Mouse (Mus musculus): ENCODE data around the gene Wwc2. TPM values are rescaled to one million over a fixed set of nuclear protein-coding genes. Genes with fewer than 3 reads are reported as not detected.
"Not testable (repeated sequence)": the region's sequence is repeated elsewhere in the genome, so short reads cannot be mapped to it uniquely, and the experiment has no call there.

Wwc2 gene
- polyA plus RNA-seq, 1 experiment from 2014 or later, result 10.0 TPM

DNA sequence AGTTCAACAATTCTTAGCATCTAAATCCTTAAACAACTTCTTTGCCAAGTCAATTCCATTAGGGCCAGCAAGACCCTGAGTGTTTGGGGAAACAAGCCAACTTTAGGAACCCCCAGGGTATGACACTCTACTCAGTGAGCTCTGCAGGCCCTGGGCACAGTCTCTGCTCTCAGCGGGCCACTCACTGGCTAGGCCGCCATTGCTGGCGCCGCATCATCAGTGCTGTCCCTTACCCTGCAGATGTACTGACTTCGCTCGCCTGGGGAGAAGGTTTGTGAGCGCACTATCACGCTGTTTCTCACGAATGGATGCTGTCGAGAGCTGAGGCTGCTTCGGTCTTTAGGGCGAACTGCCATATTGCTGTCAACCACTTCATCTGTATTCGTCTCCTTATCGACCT lies 143.6 kb downstream of the Wwc2 start:
- Histone ChIP-seq H3K4me3 (no peak overlapping the region), H3K4me1 (replicated peaks) (0 out of 2 replicates have a peak, but pooled peaks cover 5% of the 10 kb centered on the region), H3K27me3 (ENCODE audit: insufficient read depth, poor library complexity, severe bottlenecking) (no peaks in the 10 kb centered on the region), H3K36me3 (peaks cover 77% of the 10 kb centered on the region), H3K9me3 (no peaks in the 10 kb centered on the region), H3K27ac (no peak overlapping the region)
- no peak for DNase-seq (ENCODE audit: low spot score)
- WGBS, result 94% methylated on average over 14 of the region's 14 CpGs

- 77% methylated on average over 13 of the region's 13 CpGs for whole genome bisulfite sequencing
- H3K27me3 ChIP-seq (ENCODE audit: insufficient read depth, poor library complexity, severe bottlenecking), result no peaks in the 10 kb centered on the region
- no peaks in the 10 kb centered on the region for H3K9me3 ChIP-seq
- DNase-seq (ENCODE audit: low spot score), result no peak
- no peaks in the 10 kb centered on the region for H3K4me1 ChIP-seq (replicated peaks)
- no peak overlapping the region for H3K27ac ChIP-seq
- H3K36me3 ChIP-seq, result peaks cover 88% of the 10 kb centered on the region
- H3K4me3 ChIP-seq, result no peak overlapping the region
Observed at GRCm38 (mm10) chr8:47845956-47846355, 144.8 kb downstream of the Wwc2 start.

DNA sequence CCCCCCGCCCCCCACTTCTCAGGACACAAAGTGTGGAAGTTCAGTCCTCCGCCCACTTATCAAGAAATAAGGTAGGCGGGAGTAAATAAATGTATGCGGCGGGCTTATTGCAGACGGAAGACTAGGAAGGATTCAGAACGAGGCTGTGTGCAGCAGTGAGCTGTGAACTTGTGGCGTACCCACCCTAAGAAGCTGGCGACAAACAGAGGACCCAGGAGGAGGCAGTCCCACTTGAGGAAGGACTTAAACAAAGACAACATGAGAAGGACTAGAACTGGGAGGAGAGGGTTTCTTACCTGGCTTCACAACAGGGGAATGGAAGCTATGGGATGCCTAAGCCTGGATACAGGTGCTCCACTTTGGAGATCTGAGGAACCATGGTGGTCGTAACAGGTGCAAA lies 147.1 kb downstream of the Wwc2 start:
- H3K27me3 ChIP-seq (ENCODE audit: insufficient read depth, poor library complexity, severe bottlenecking), result no peaks in the 10 kb centered on the region
- no peak overlapping the region for H3K4me3 ChIP-seq
- H3K4me1 ChIP-seq (replicated peaks), result no peaks in the 10 kb centered on the region
- 0 out of 2 replicates have a peak, but pooled peaks cover 4% of the 10 kb centered on the region for H3K9me3 ChIP-seq
- no peak for DNase-seq (ENCODE audit: low spot score)
- 93% methylated on average over 10 of the region's 10 CpGs for WGBS
- H3K27ac ChIP-seq, result no peak overlapping the region
- H3K36me3 ChIP-seq, result peaks cover 90% of the 10 kb centered on the region

- H3K36me3 ChIP-seq, result peaks cover 87% of the 10 kb centered on the region
- H3K4me3 ChIP-seq, result no peak overlapping the region
- H3K4me1 ChIP-seq (replicated peaks), result no peaks in the 10 kb centered on the region
- 0 out of 2 replicates have a peak overlapping the region, but pooled peaks have one; percentile 9 for H3K27ac ChIP-seq
- WGBS, result 82% methylated on average over 7 of the region's 7 CpGs
- H3K9me3 ChIP-seq, result 0 out of 2 replicates have a peak, but pooled peaks cover 4% of the 10 kb centered on the region
- DNase-seq (ENCODE audit: low spot score), result no peak
- no peaks in the 10 kb centered on the region for H3K27me3 ChIP-seq (ENCODE audit: insufficient read depth, poor library complexity, severe bottlenecking)
Observed at GRCm38 (mm10) chr8:47843063-47843462, 147.7 kb downstream of the Wwc2 start.

DNA sequence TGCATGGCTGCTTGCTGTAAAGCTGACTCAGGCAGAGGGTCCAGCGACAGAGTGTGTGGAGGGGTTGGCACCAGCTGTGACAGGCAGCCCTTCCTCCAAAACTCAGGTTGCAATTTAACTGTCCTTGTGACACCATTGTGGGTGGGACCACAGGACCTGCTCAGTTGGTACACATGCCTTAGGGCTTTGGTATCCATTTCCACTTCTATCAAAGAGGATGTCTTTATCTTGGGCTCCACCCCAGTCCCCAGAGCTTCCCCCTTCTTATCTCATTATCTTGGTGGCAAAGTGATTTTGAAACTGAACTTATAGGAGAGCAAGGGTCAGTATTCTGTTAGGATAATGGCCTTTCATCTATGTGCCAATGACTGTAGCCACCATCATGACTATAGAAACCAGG lies 156.8 kb downstream of the Wwc2 start:
- H3K4me3 ChIP-seq, result no peak overlapping the region
- H3K36me3 ChIP-seq, result peaks cover 44% of the 10 kb centered on the region
- H3K4me1 ChIP-seq (replicated peaks), result 0 out of 2 replicates have a peak, but pooled peaks cover 5% of the 10 kb centered on the region
- WGBS, result 83% methylated on average over 1 of the region's 1 CpGs
- no peak overlapping the region for H3K27ac ChIP-seq
- no peak for DNase-seq (ENCODE audit: low spot score)
- no peaks in the 10 kb centered on the region for H3K9me3 ChIP-seq
- no peaks in the 10 kb centered on the region for H3K27me3 ChIP-seq (ENCODE audit: insufficient read depth, poor library complexity, severe bottlenecking)

DNA sequence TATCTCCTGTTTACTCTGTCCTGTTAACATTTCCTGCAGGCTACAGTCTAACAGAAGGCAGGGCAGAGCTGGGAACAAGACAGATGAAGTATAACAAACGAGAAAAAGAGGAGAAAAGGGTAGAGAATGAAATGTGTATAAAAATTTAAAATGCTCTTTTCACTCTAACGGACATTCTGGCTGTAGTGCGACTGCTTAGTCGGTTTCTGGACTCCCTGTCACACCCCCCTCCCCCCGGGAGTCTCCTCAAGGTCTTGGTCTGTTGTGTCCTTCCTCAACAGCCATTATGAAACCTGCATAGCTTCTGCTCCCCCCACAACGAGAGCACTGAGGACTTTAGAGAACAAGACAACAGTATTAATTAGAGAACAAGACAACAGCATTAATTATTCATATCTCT lies 158.1 kb downstream of the Wwc2 start:
- WGBS, result 89% methylated on average over 6 of the region's 6 CpGs
- H3K36me3 ChIP-seq, result peaks cover 45% of the 10 kb centered on the region

GRCm38 (mm10) chr8:47826911-47827310 lies 163.8 kb downstream of the Wwc2 start:
- Histone ChIP-seq H3K4me3 (no peak overlapping the region), H3K9me3 (no peaks in the 10 kb centered on the region), H3K27me3 (ENCODE audit: insufficient read depth, poor library complexity, severe bottlenecking) (no peaks in the 10 kb centered on the region), H3K27ac (no peak overlapping the region), H3K4me1 (replicated peaks) (peaks cover 17% of the 10 kb centered on the region), H3K36me3 (peaks cover 34% of the 10 kb centered on the region)
- 87% methylated on average over 9 of the region's 9 CpGs for WGBS
- no peak for DNase-seq (ENCODE audit: low spot score)

More for the DNA sequence above, 158.1 kb downstream of the Wwc2 start:
- no peak overlapping the region for H3K4me3 ChIP-seq
- DNase-seq (ENCODE audit: low spot score), result no peak
- no peak overlapping the region for H3K27ac ChIP-seq
- no peaks in the 10 kb centered on the region for H3K9me3 ChIP-seq
- peaks cover 9% of the 10 kb centered on the region; the same call in 1 of the 2 replicates for H3K4me1 ChIP-seq (replicated peaks)
- H3K27me3 ChIP-seq (ENCODE audit: insufficient read depth, poor library complexity, severe bottlenecking), result no peaks in the 10 kb centered on the region

GRCm38 (mm10) chr8:47825596-47825995 lies 165.1 kb downstream of the Wwc2 start:
- peak overlapping the region; percentile 16; the same call in 1 of the 2 replicates for H3K27ac ChIP-seq
- peaks cover 24% of the 10 kb centered on the region for H3K36me3 ChIP-seq
- H3K4me3 ChIP-seq, result no peak overlapping the region
- no peak for DNase-seq (ENCODE audit: low spot score)
- WGBS, result 53% methylated on average over 5 of the region's 5 CpGs
- no peaks in the 10 kb centered on the region for H3K27me3 ChIP-seq (ENCODE audit: insufficient read depth, poor library complexity, severe bottlenecking)
- H3K4me1 ChIP-seq (replicated peaks), result peaks cover 21% of the 10 kb centered on the region
- no peaks in the 10 kb centered on the region for H3K9me3 ChIP-seq

GRCm38 (mm10) chr8:47824182-47824581 lies 166.5 kb downstream of the Wwc2 start, which contains the start of gene Cldn22:
Cldn22 (plus strand) TSS chr8:47824482.
- WGBS, result 74% methylated on average over 13 of the region's 13 CpGs
- DNase-seq (ENCODE audit: low spot score), result no peak
- Histone ChIP-seq H3K27ac (0 out of 2 replicates have a peak within 1 kb of the TSS, but pooled peaks have one; percentile 16), H3K4me1 (replicated peaks) (peaks cover 21% of the 10 kb centered on the region), H3K9me3 (no peaks in the 10 kb centered on the region), H3K36me3 (peaks cover 10% of the 10 kb centered on the region), H3K4me3 (no peak within 1 kb of the TSS), H3K27me3 (ENCODE audit: insufficient read depth, poor library complexity, severe bottlenecking) (no peaks in the 10 kb centered on the region)

- H3K4me3 ChIP-seq, result no peak overlapping the region
- no peak overlapping the region for H3K27ac ChIP-seq
- no peaks in the 10 kb centered on the region for H3K27me3 ChIP-seq (ENCODE audit: insufficient read depth, poor library complexity, severe bottlenecking)
- DNase-seq (ENCODE audit: low spot score), result no peak
- no peaks in the 10 kb centered on the region for H3K9me3 ChIP-seq
- WGBS, result 77% methylated on average over 10 of the region's 10 CpGs
- H3K4me1 ChIP-seq (replicated peaks), result peaks cover 21% of the 10 kb centered on the region
- H3K36me3 ChIP-seq, result peaks cover 6% of the 10 kb centered on the region
Observed at GRCm38 (mm10) chr8:47823777-47824176, 166.9 kb downstream of the Wwc2 start.

DNA sequence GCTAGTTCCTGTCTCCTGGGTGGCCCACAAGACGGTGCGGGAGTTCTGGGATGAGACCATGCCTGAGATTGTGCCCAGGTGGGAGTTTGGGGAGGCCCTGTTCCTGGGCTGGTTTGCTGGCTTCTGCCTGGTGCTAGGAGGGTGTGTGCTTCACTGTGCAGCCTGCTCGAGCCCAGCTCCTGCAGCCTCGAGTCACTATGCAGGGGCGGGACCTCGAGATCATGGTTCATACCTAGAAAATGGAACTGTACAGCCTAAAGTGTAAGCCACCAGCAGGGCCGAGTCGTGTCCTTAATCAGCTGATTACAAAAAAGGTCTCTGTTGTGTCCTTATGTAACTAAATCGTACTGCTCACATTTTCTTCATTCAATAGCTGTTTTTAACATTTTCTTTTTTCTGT lies 168.2 kb downstream of the Wwc2 start:
- WGBS, result 83% methylated on average over 7 of the region's 9 CpGs
- H3K4me1 ChIP-seq (replicated peaks), result peaks cover 16% of the 10 kb centered on the region
- H3K4me3 ChIP-seq; H3K36me3 ChIP-seq; H3K9me3 ChIP-seq; DNase-seq (ENCODE audit: low spot score); H3K27me3 ChIP-seq (ENCODE audit: insufficient read depth, poor library complexity, severe bottlenecking); H3K27ac ChIP-seq: not testable (repeated sequence)

DNA sequence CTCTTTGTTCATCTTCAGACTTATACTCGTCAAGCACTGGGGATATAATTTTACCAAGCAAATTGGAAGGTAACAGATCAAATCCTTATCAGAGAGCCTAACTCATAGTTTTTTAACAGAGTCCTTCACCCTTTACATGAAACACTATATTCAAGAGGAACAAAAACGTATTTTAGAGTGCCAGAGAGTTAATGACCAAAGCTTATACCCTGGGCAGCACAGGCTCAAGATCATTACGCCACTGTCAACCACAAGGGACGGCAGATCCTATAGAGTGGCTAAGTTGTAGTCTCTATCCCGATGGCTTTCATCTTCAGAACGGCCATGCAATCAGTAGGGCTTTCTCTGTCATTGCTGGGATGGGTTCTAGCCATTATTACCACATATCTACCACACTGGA lies 168.9 kb downstream of the Wwc2 start, which contains the start of gene Cldn24:
Cldn24 (plus strand) TSS at position 301 of the 400 bp plus-strand sequence.
- Histone ChIP-seq H3K27ac (peak within 1 kb of the TSS; percentile 24), H3K9me3 (no peaks in the 10 kb centered on the region), H3K36me3 (no peaks in the 10 kb centered on the region), H3K27me3 (ENCODE audit: insufficient read depth, poor library complexity, severe bottlenecking) (no peaks in the 10 kb centered on the region), H3K4me3 (no peak within 1 kb of the TSS), H3K4me1 (replicated peaks) (peaks cover 16% of the 10 kb centered on the region)
- WGBS, result 84% methylated on average over 6 of the region's 6 CpGs
- DNase-seq (ENCODE audit: low spot score), result no peak

DNA sequence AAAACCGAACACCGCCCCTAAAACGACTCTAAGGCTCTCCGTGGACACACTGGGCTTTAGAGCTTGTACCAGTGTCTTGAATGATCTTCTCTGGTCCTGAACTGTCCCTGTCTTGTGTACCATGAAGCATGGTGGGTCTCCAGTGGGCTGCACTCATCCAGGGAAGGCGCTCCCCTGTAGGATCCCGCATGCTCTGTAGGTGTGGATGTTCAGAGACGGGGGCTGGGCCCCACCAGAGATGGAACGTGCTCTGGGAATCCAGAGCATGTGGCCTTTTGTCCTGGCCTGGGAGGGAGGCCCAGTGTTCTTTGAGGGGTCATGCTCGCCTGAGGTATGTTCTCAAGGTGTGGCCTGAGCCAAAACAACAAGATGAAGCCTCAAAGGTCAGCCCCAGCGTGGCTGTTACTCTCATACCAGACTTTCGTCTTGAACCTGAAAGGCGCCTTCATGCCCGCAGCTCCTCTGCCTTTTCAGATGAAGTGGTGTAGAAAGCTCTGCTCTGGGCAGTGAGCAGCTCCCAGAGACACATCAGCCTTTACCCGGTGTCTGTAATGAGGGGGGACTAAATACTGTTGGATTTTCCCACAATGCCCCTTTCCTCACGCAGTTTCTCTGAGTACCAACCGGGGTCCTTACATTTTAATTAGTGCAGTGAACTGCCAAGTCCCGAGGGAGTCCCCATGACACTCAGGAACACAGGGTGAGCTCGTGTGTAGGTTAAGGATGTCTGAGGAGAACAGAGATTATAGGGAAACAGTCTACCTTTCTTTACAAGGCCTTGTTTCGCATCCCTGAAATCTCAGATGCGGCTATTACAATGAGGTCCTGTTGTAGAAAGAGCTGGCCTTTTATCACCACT lies 169.6 kb downstream of the Wwc2 start:
- peak overlapping the region; percentile 24 for H3K27ac ChIP-seq
- H3K4me1 ChIP-seq (replicated peaks), result peaks cover 16% of the 10 kb centered on the region
- H3K27me3 ChIP-seq (ENCODE audit: insufficient read depth, poor library complexity, severe bottlenecking), result no peaks in the 10 kb centered on the region
- 83% methylated on average over 20 of the region's 20 CpGs for WGBS
- no peak for DNase-seq (ENCODE audit: low spot score)
- no peak overlapping the region for H3K4me3 ChIP-seq
- H3K9me3 ChIP-seq, result no peaks in the 10 kb centered on the region
- H3K36me3 ChIP-seq, result no peaks in the 10 kb centered on the region

Measured in hindbrain, embryonic 10.5 days (tissue).